Mouse (Mus musculus) embryonic facial prominence, embryonic 10.5 days (tissue): ENCODE measurements at regions not wholly inside any gene's neighbourhood (a gene's known extent, or its start where the extent isn't known, plus 50 kb on each side); places are given as distances from the start of the nearest gene placed in this dataset.

Experiments used
- DNase-seq: peaks from one replicate; pipeline ENCODE4 v3.0.0-alpha.2; 2017; ENCODE audit warnings: low spot score
- H3K27ac ChIP-seq: fragments of 300-500 bp; sonication (generic); replicated peaks from 2 replicates; pipeline ENCODE4 v1.5.1; 2016; ENCODE audit warnings: mild to moderate bottlenecking
- H3K27me3 ChIP-seq: fragments of 300-500 bp; sonication (generic); replicated peaks from 2 replicates; pipeline ENCODE4 v1.6.1; 2016; ENCODE audit warnings: low read depth, mild to moderate bottlenecking; ENCODE audit not compliant: poor library complexity, severe bottlenecking
- H3K36me3 ChIP-seq: fragments of 300-500 bp; sonication (generic); replicated peaks from 2 replicates; pipeline ENCODE4 v1.6.1; 2016; ENCODE audit warnings: mild to moderate bottlenecking, moderate library complexity
- H3K4me1 ChIP-seq: fragments of 300-500 bp; sonication (generic); 2 replicates; pipeline ENCODE4 v1.6.1; 2016
- H3K4me3 ChIP-seq: fragments of 300-500 bp; sonication (generic); 2 replicates; pipeline ENCODE4 v1.5.1; 2016; ENCODE audit warnings: mild to moderate bottlenecking, moderate library complexity
- H3K9me3 ChIP-seq: fragments of 300-500 bp; sonication (generic); 2 replicates; pipeline ENCODE4 v1.6.1; 2016; ENCODE audit warnings: mild to moderate bottlenecking
- WGBS: fragments of 180-500 bp; shearing (Covaris S2); methylation state at CpG from one replicate; pipeline ENCODE4 v1.1.7; 2016; 5-methylcytosine and 5-hydroxymethylcytosine counted together

DNA sequence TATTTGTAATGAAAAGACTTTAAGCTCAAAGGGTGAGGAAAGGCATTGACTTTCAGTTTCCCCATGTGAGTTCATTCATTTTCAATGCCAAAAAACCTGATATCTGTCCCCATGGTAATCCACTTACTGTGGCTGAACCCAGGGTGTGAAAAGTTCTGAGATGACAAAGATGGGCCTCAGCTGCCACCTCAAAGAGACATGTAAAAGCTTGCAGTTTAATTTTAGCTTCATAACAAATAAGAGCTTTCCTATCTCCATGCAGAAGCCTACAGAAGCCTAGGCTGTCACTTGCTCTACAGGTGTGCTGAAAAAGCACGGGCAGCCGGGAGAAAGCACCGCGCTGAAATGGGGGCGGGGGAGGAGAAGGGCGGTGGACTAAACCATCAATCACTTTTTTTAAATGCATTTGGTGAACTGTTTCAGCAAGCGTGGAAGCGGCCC, 140.1 kb upstream of the Rreb1 start:
- Histone ChIP-seq H3K9me3 (no peaks in the 10 kb centered on the region), H3K4me1 (no peaks in the 10 kb centered on the region), H3K36me3 (no peaks in the 10 kb centered on the region), H3K4me3 (no peak overlapping the region), H3K27ac (no peak overlapping the region), H3K27me3 (no peaks in the 10 kb centered on the region)
- DNase-seq = no peak
- 67% methylated on average over 8 of the region's 8 CpGs for WGBS

DNA sequence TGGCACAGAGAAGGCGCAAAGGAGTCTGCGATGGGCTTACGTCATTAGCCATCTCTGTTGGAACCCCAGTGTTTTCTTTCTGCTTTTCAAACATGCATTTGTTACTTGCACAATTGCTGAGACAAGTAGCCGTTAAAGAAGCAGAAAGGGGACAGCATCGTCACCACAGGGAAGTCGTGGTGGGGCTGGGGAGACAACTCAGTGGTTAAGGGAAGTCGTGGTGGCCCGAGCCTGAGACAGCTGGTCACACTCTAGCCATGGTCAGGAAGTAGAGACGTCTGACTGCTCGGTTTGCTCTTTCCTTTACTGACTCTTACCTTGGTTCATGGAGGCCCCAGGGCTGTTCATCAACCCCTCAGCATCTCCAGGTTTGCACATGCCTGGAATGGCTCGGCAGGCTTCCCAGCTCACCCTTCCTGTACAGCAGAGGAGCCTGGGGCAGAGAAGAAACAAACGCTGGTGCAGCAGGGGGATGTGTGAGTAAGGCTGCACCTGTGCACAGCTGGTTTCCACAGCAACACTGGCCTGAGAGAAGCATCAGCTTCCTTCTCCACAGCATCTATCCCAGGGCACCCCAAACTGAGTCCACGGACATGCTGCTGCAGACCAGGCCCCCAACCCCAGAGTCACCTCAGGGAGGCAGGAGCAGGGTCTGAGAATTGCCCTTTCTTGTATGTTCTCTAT, 135.6 kb upstream of the Rreb1 start:
- Histone ChIP-seq H3K4me1 (no peaks in the 10 kb centered on the region), H3K36me3 (no peaks in the 10 kb centered on the region), H3K27ac (no peak overlapping the region), H3K27me3 (no peaks in the 10 kb centered on the region), H3K9me3 (no peaks in the 10 kb centered on the region), H3K4me3 (no peak overlapping the region)
- no peak for DNase-seq
- 66% methylated on average over 13 of the region's 13 CpGs for WGBS

DNA sequence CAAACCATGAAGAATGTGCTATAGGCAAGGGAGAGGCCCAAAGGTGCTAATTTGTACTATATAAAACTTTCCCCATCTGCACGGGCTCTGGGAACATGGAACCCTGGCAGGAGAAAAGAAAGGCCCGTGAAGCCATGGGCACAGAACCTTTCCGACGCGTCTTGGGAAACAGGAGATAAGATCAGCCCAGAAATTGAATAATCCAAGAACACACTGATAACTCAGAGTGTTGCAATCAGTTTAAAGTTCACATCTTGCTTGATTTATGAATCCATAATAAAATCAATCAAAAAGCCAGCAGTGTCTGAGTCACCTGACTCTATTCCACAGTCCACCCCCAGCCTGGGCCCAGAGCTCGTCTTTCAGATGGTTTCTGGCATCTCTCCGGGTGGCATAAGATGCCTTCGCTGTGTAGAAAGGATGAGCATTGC, 133.4 kb upstream of the Rreb1 start:
- 87% methylated on average over 8 of the region's 8 CpGs for WGBS
- no peaks in the 10 kb centered on the region for H3K9me3 ChIP-seq
- H3K27ac ChIP-seq = no peak overlapping the region
- H3K4me3 ChIP-seq = no peak overlapping the region
- H3K4me1 ChIP-seq = no peaks in the 10 kb centered on the region
- DNase-seq = no peak
- no peaks in the 10 kb centered on the region for H3K36me3 ChIP-seq
- H3K27me3 ChIP-seq = no peaks in the 10 kb centered on the region

DNA sequence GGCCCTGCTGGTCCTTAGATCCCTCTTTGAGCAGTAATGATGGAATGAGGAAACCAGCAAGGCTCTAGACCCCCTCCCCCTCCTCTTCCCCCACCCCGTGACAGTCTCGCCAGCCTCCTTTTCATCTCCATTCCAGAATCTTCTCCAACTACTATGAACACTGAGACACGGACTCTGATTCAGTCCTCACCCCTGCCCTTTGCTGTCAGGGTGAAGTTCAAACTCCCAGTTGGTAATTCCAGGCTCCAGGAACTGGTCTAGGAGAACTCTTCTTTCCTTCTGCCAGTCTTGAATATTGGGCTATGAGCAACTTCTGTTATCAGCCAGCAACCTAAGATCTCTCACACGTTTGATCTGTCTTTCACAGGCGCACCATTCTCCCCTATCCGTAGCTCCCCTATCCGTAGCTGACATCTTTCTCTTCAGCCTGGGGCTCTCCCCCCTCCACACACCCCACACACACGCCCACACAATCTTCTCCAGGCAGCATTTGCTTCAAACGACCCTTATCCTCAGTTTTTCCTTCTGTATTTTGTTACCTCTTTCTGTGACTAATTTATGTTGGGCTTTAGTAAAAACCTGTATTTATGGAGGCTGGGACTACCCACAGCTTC, 128.6 kb upstream of the Rreb1 start:
- Histone ChIP-seq H3K4me1 (no peaks in the 10 kb centered on the region), H3K27ac (no peak overlapping the region), H3K4me3 (no peak overlapping the region), H3K27me3 (no peaks in the 10 kb centered on the region), H3K9me3 (no peaks in the 10 kb centered on the region), H3K36me3 (no peaks in the 10 kb centered on the region)
- 72% methylated on average over 9 of the region's 9 CpGs for WGBS
- DNase-seq = no peak

DNA sequence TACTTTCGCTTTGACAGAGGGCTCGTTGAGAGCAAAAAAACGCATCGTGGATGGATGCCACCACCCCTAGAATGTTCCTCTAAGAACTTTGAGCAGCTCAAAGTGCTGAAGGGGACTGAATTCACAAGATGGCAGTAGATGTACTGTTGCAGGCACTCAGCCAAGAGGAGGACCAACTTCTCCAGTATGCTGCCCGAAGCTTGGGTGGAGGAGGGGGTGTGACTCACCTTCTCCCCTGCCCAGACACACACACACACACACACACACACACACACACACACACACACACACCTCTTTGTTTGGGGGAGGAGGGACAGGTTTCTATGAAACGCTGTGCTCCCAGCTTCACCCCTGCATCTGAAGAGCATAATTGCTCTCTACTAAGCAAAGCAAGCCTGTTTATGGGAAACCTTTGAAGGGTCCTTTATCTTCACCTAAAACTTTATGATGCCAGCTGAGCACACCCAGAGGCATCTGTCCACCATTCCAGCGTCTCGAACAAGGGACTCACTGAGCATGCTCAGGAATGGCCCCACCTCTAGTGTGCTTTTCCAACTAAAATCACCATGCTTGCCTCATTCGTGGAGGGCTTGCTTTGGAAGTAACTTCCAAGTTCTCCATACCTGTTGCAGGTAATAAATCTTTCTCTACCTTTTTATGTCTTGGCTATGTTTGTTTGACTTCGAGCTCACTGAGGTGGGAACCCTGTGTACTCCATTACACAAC, 126.8 kb upstream of the Rreb1 start:
- H3K4me1 ChIP-seq = no peaks in the 10 kb centered on the region

DNA sequence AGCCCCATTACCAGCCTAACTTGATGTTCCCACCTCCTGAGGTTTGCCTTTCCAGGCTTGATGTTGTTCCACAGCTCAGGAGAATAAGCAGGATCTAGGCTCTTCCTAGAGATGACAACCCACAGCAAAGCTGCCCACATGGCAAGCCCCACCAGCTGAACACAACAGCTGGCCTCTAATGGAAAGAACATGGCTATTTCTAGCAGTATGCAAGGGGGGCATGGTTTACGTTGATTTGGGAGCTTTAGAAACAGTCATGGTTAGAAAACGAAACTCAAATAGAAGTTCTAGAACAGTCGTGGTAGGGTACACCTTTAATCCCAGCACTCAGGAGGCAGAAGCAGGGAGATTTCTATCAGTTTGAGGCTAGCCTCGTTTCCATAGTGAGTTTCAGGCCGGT, 123.5 kb upstream of the Rreb1 start:
- Histone ChIP-seq H3K27ac (no peak overlapping the region), H3K9me3 (no peaks in the 10 kb centered on the region), H3K4me1 (no peaks in the 10 kb centered on the region), H3K36me3 (no peaks in the 10 kb centered on the region), H3K4me3 (no peak overlapping the region), H3K27me3 (no peaks in the 10 kb centered on the region)
- 86% methylated on average over 5 of the region's 5 CpGs for WGBS
- DNase-seq = no peak

More for the DNA sequence above, 126.8 kb upstream of the Rreb1 start:
- no peaks in the 10 kb centered on the region for H3K9me3 ChIP-seq
- H3K27me3 ChIP-seq = no peaks in the 10 kb centered on the region
- H3K27ac ChIP-seq = no peak overlapping the region
- no peak for DNase-seq
- 91% methylated on average over 10 of the region's 10 CpGs for WGBS
- H3K36me3 ChIP-seq = no peaks in the 10 kb centered on the region
- no peak overlapping the region for H3K4me3 ChIP-seq

DNA sequence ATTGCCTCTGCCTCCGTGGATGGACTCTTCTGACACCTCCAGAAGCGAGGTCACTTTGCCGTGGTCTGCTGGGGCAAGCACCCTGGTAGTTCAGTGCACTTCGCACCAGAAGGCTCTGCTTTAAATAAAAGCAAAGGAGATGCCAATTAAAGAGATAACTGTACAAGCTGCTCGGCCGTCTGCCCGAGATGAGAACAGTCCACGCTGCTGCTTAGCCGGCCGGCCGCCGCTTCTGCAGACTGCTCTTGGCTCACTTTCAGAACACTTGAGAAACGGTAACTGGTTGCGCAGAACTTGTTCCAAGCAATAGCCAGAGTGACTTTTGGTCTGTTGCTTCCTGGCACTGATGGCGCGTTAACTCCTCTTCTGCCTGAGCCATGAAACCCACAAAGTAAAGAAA, 121.0 kb upstream of the Rreb1 start:
- Histone ChIP-seq H3K27me3 (no peaks in the 10 kb centered on the region), H3K27ac (no peak overlapping the region), H3K4me3 (no peak overlapping the region), H3K9me3 (no peaks in the 10 kb centered on the region), H3K4me1 (no peaks in the 10 kb centered on the region), H3K36me3 (no peaks in the 10 kb centered on the region)
- WGBS = 87% methylated on average over 16 of the region's 16 CpGs
- no peak for DNase-seq

DNA sequence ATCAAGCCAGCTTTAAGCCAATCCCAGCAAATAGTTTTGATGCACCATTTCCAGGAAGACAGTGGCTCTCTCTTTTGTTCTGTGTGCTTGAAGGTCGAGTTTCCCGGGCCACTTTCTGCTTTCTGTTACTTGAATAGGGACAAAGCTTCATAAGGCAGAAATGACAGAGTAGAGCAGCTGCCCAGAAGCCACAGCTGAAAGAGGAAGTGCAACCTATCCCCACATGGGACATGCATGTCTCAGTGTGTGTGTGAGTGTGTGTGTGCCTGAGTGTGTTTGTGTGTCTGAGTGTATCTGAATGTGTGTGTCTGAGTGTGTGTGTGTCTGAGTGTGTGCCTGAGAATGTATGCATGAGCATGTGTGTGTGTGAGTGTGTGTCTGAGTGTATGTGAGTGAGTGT, 120.2 kb upstream of the Rreb1 start:
- DNase-seq = no peak
- Histone ChIP-seq H3K27ac (no peak overlapping the region), H3K36me3 (no peaks in the 10 kb centered on the region), H3K4me3 (no peak overlapping the region), H3K27me3 (no peaks in the 10 kb centered on the region), H3K9me3 (no peaks in the 10 kb centered on the region), H3K4me1 (no peaks in the 10 kb centered on the region)
- 52% methylated on average over 2 of the region's 2 CpGs for WGBS

DNA sequence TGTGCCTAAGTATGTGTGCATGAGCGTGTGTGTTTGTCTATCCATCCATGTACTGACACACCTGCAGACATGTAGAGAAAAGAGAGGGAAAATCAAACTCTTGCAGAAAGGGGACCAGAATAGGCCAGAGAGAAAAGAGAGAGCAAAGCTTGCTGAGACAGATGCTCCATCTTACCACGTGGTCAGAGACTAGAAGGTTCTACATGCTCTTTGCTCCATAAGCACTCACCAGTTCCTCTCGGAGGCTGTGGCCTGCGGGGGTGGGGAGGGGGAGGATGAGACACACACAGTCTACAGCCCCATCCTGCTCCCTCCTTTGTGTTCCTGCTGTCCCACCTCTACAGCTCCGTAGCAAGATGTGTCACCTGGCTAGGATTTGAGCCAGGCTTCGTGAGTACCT, 119.7 kb upstream of the Rreb1 start:
- Histone ChIP-seq H3K27me3 (no peaks in the 10 kb centered on the region), H3K36me3 (no peaks in the 10 kb centered on the region), H3K27ac (no peak overlapping the region), H3K4me1 (no peaks in the 10 kb centered on the region), H3K4me3 (no peak overlapping the region), H3K9me3 (no peaks in the 10 kb centered on the region)
- whole genome bisulfite sequencing = 82% methylated on average over 6 of the region's 6 CpGs
- no peak for DNase-seq

DNA sequence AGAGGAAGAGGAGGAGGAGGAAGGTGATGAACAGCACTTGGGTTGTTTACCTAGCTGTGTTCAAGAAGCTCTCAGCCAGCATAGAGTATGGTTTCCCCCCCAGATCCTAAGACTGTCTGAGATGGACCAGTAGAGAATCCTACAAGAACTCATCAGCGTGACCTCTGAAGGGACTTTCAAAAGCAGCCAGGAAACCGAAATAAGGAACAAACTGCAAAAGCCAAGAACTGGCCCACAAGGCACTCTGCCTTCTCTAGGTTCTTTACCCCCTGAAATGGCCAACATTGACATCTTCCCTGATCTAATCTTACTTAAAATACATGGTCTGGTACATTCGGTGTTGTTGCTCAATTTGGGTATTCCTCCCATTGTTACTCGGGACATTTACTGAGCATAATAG, 118.1 kb upstream of the Rreb1 start:
- Histone ChIP-seq H3K36me3 (no peaks in the 10 kb centered on the region), H3K27ac (no peak overlapping the region), H3K9me3 (no peaks in the 10 kb centered on the region), H3K4me3 (no peak overlapping the region), H3K4me1 (no peaks in the 10 kb centered on the region), H3K27me3 (no peaks in the 10 kb centered on the region)
- no peak for DNase-seq
- 94% methylated on average over 4 of the region's 4 CpGs for WGBS

DNA sequence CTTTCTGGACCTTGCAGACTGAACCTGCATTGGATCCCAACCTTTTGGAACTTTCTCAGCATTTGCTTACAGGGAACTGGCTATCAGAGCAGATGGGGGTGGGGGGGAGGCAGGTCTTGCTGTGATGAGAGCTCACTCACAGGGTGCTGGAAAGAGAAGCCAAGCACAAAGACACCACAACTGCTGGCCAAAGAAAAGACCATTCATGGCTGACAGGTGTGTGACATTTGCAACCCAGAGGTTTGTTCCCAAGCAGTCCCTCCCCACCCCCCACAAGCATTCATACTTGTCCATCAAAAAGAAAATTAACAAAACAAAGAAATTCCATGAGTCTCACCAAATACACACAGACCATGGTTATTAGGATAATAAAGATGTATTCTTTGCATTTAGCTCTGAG, 117.5 kb upstream of the Rreb1 start:
- no peaks in the 10 kb centered on the region for H3K9me3 ChIP-seq
- no peak overlapping the region for H3K4me3 ChIP-seq
- no peaks in the 10 kb centered on the region for H3K36me3 ChIP-seq
- no peaks in the 10 kb centered on the region for H3K4me1 ChIP-seq
- DNase-seq = no peak
- H3K27ac ChIP-seq = no peak overlapping the region
- no peaks in the 10 kb centered on the region for H3K27me3 ChIP-seq

DNA sequence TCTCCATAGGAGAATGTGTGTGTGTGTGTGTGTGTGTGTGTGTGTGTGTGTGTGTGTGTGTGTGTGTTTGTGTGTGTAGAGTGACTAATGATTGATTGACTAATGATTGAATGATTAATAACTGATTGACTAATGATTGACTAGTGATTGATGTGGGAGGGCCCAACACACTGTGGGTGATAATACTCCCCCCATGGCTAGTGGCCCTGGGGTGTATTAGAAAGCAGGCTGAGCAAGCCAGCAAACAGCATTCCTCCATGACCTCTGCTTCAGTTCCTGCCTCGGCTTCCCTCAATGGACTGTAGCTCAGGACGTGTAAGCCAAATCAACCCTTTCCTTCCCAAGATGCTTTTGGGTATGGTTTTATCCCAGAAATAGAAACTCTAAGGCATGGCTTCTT, 114.1 kb upstream of the Rreb1 start:
- Histone ChIP-seq H3K36me3 (no peaks in the 10 kb centered on the region), H3K4me3 (no peak overlapping the region), H3K27ac (no peak overlapping the region), H3K9me3 (no peaks in the 10 kb centered on the region), H3K4me1 (no peaks in the 10 kb centered on the region), H3K27me3 (no peaks in the 10 kb centered on the region)
- 72% methylated on average over 2 of the region's 2 CpGs for WGBS
- no peak for DNase-seq
